Mouse (Mus musculus): Measurements from ENCODE around the gene Gm49333. TPM values are rescaled to one million over a fixed set of nuclear protein-coding genes. Genes with fewer than 3 reads are reported as not detected.
A peak's percentile ranks its signal among the peaks of the same experiment; 100 is the strongest.

The Gm49333 gene
- polyA plus RNA-seq, 1 experiment, result 0.30 TPM

DNA sequence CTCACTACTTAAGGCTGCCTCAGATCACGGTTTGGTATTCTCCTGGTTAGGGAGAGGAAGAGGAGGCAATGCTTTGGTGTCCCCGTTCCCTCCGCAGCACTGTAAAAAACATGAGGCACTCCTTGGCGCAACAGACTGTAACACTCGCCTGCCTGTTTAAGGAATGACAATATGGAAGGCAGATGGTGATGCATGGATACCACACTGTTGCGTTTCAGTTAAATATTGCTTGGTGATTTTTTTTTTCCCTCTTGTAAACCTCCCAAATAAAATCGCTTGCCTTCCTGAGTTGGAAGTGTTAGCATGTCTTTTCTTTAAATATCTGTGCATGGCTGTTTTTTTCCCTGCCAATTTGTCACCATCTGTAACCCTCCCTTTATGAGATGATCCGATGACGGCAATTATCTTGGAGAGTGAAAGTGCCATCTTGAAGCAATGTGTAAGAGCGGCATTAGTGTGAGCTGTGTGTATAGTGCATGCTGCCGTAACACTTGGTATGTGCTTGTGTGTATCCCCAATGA, 17.5 kb downstream of the Gm49333 start:
- no peak overlapping the region for H3K4me3 ChIP-seq (ENCODE audit: insufficient read depth, low read depth, low read length)
- 60% methylated on average over 11 of the region's 11 CpGs for WGBS

DNA sequence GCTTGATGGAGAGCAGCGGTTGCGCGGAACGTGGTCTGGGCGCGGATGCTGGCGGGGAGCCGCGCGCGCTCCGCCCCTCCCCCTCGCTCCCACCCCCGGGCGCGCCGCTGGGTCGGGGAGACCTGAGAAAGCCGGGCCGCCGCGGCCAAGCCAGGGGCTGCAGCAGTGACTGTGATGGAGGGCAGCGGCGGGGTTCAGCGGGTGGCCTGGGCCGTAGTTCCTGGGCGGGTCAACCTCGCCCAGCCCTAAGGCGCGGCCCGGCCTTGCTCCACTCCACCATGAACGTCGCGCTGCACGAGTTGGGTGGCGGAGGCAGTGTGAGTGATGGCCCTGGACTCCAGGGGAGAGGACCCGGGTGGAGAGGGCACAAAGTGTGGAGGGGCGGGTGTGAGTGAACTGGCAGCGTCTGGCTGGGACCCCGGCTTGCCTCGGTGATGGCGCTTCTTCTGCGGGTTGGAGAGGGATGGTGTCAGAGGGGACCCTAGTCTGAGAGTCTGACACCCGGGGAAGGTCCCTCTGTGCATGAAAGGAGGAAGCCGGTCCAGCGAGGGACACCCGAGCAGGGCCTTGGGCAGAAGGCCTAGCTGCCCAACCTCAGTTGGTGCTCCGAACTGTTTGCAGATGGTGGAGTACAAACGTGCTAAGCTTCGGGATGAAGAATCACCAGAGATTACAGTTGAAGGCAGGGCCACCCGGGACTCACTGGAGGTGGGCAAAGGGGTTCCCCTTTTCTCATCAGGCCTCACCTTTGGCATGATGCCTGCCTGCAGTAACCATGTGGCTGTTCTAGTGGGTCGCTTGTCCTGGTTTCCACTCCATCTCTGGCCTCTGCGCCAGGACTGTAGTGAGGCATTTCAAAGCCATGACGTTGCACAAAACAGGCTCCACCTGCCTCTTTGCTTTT, 18.6 kb downstream of the Gm49333 start, which contains the start of gene Ece2:
TSS of gene Ece2 (plus strand) at position 98 of the 904 bp plus-strand sequence.
- WGBS, result 11% methylated on average over 53 of the region's 54 CpGs
- no peak for DNase-seq
- Histone ChIP-seq H3K4me1 (ENCODE audit: control insufficient read depth, insufficient read depth, low read length) (no peaks in the 10 kb centered on the region), H3K27ac (ENCODE audit: insufficient read depth, low read depth, low read length) (no peak within 1 kb of the TSS), H3K4me3 (ENCODE audit: insufficient read depth, low read depth, low read length) (no peak within 1 kb of the TSS), H3K27me3 (replicated peaks; ENCODE audit: control insufficient read depth, insufficient read depth, low read length) (0 out of 2 replicates have a peak, but pooled peaks cover 2% of the 10 kb centered on the region), H3K36me3 (ENCODE audit: control insufficient read depth, insufficient read depth, low read length) (no peaks in the 10 kb centered on the region)
- TF ChIP-seq CTCF (conservative IDR thresholded peaks at IDR 0.05; ENCODE audit: insufficient read depth, insufficient read length, low read depth, low read length) (no peak), POLR2A (IDR thresholded peaks at IDR 0.05; ENCODE audit: low read depth, low read length) (no peak)

More for the DNA sequence above, 17.5 kb downstream of the Gm49333 start:
- Histone ChIP-seq H3K27me3 (replicated peaks; ENCODE audit: control insufficient read depth, insufficient read depth, low read length) (0 out of 2 replicates have a peak, but pooled peaks cover 2% of the 10 kb centered on the region), H3K4me1 (ENCODE audit: control insufficient read depth, insufficient read depth, low read length) (no peaks in the 10 kb centered on the region), H3K36me3 (ENCODE audit: control insufficient read depth, insufficient read depth, low read length) (no peaks in the 10 kb centered on the region), H3K27ac (ENCODE audit: insufficient read depth, low read depth, low read length) (no peak overlapping the region)
- TF ChIP-seq CTCF (conservative IDR thresholded peaks at IDR 0.05; ENCODE audit: insufficient read depth, insufficient read length, low read depth, low read length) (no peak), POLR2A (IDR thresholded peaks at IDR 0.05; ENCODE audit: low read depth, low read length) (no peak)
- DNase-seq, result no peak

DNA sequence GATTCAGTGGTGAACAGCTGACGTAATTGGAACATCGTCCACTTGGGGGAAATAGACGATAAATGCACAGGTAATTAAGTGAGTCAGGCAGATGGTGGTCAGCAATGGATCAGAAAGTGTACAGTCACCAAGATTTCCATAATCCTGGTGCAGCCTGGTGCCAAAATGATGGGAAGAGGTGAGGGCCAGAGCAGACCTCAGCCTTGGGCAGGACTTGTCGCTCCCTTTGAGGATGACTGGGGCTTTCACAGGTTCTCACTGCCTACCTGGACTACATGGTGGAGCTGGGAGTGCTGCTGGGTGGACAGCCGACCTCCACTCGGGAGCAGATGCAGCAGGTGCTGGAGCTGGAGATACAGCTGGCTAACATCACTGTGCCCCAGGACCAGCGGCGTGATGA, 26.0 kb downstream of the Gm49333 start:
- no peaks in the 10 kb centered on the region for H3K4me1 ChIP-seq (ENCODE audit: control insufficient read depth, insufficient read depth, low read length)
- no peaks in the 10 kb centered on the region for H3K36me3 ChIP-seq (ENCODE audit: control insufficient read depth, insufficient read depth, low read length)
- DNase-seq, result no peak
- WGBS, result 73% methylated on average over 8 of the region's 8 CpGs
- TF ChIP-seq CTCF (conservative IDR thresholded peaks at IDR 0.05; ENCODE audit: insufficient read depth, insufficient read length, low read depth, low read length) (no peak), POLR2A (IDR thresholded peaks at IDR 0.05; ENCODE audit: low read depth, low read length) (no peak)
- H3K27me3 ChIP-seq (replicated peaks; ENCODE audit: control insufficient read depth, insufficient read depth, low read length), result no peaks in the 10 kb centered on the region
- no peak overlapping the region for H3K4me3 ChIP-seq (ENCODE audit: insufficient read depth, low read depth, low read length)
- no peak overlapping the region for H3K27ac ChIP-seq (ENCODE audit: insufficient read depth, low read depth, low read length)

DNA sequence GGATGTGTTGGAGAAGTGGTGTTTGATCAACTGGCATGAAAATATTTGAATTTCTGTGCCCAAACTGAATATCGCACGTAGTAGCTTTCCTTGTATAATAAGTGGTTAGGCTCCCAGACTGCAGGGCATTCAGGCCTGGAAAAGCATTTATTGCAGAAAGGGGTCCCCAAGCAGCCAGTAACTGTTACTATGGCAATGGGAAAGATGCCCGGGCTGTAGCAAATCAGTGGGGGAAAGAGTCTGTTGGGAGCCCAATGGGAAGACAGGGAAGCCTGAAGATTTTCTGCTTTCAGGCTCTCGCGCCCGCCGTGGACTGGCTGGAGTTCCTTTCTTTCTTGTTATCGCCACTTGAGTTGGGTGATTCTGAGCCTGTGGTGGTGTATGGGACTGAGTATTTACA, 27.0 kb downstream of the Gm49333 start:
- H3K4me1 ChIP-seq (ENCODE audit: control insufficient read depth, insufficient read depth, low read length), result no peaks in the 10 kb centered on the region
- H3K27ac ChIP-seq (ENCODE audit: insufficient read depth, low read depth, low read length), result no peak overlapping the region
- 85% methylated on average over 8 of the region's 8 CpGs for whole genome bisulfite sequencing
- H3K27me3 ChIP-seq (replicated peaks; ENCODE audit: control insufficient read depth, insufficient read depth, low read length), result no peaks in the 10 kb centered on the region
- no peak for DNase-seq
- H3K36me3 ChIP-seq (ENCODE audit: control insufficient read depth, insufficient read depth, low read length), result no peaks in the 10 kb centered on the region
- TF ChIP-seq CTCF (conservative IDR thresholded peaks at IDR 0.05; ENCODE audit: insufficient read depth, insufficient read length, low read depth, low read length), result no peak
- no peak for TF ChIP-seq POLR2A (IDR thresholded peaks at IDR 0.05; ENCODE audit: low read depth, low read length)
- no peak overlapping the region for H3K4me3 ChIP-seq (ENCODE audit: insufficient read depth, low read depth, low read length)

DNA sequence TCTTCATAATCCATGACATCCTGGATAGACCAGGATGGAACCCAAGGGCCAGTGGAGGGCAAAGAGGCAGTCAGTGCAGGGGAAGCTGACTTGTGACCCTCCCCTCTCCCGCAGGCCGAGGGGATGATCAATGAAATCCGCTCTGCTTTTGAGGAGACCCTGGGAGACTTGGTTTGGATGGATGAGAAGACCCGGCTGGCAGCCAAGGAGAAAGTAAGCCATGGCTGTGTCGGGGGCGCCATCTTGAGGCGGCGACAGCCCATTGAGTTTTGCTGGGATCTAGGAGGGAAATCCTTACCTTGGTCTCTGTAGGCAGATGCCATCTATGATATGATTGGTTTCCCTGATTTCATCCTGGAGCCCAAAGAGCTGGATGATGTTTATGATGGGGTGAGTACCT, 30.8 kb downstream of the Gm49333 start:
- TF ChIP-seq POLR2A (IDR thresholded peaks at IDR 0.05; ENCODE audit: low read depth, low read length) (no peak), CTCF (conservative IDR thresholded peaks at IDR 0.05; ENCODE audit: insufficient read depth, insufficient read length, low read depth, low read length) (peak; percentile 87)
- Histone ChIP-seq H3K36me3 (ENCODE audit: control insufficient read depth, insufficient read depth, low read length) (no peaks in the 10 kb centered on the region), H3K27ac (ENCODE audit: insufficient read depth, low read depth, low read length) (no peak overlapping the region), H3K4me3 (ENCODE audit: insufficient read depth, low read depth, low read length) (no peak overlapping the region), H3K4me1 (ENCODE audit: control insufficient read depth, insufficient read depth, low read length) (no peaks in the 10 kb centered on the region), H3K27me3 (replicated peaks; ENCODE audit: control insufficient read depth, insufficient read depth, low read length) (no peaks in the 10 kb centered on the region)
- peak; percentile 73 for DNase-seq
- under 1% methylated on average over 8 of the region's 8 CpGs for WGBS

DNA sequence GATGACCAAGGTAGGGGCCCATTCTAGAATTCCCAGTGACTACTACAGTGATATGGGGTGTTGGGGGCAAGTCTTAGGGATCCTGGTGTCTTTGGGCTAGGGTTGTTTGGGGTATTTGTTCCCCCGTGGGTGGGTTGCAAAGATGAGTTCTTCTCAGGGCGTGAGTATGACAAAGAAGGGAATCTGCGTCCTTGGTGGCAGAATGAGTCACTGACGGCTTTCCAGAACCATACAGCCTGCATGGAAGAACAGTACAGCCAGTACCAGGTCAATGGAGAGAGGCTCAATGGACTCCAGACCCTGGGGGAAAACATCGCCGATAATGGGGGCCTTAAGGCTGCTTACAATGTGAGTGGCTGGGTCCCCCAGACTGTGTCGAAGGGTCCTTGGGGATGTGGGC, 32.5 kb downstream of the Gm49333 start:
- 81% methylated on average over 7 of the region's 7 CpGs for WGBS
- Histone ChIP-seq H3K36me3 (ENCODE audit: control insufficient read depth, insufficient read depth, low read length) (no peaks in the 10 kb centered on the region), H3K27ac (ENCODE audit: insufficient read depth, low read depth, low read length) (no peak overlapping the region), H3K4me3 (ENCODE audit: insufficient read depth, low read depth, low read length) (no peak overlapping the region), H3K27me3 (replicated peaks; ENCODE audit: control insufficient read depth, insufficient read depth, low read length) (no peaks in the 10 kb centered on the region), H3K4me1 (ENCODE audit: control insufficient read depth, insufficient read depth, low read length) (no peaks in the 10 kb centered on the region)
- TF ChIP-seq CTCF (conservative IDR thresholded peaks at IDR 0.05; ENCODE audit: insufficient read depth, insufficient read length, low read depth, low read length), result no peak
- TF ChIP-seq POLR2A (IDR thresholded peaks at IDR 0.05; ENCODE audit: low read depth, low read length), result no peak
- DNase-seq, result no peak

Measured in kidney, adult 2 months (tissue).